Mouse (Mus musculus) c-Kit-positive CD71-positive TER-119-positive erythroid progenitor cells, embryonic 14.5 days (primary cell): ENCODE results near the gene Nlrp9c.
"Not testable (repeated sequence)": the region's sequence is repeated elsewhere in the genome, so short reads cannot be mapped to it uniquely, and the experiment has no call there.

Experiments
- DNase-seq: peaks from one replicate; pipeline ENCODE4 v3.0.0-alpha.2; 2013; ENCODE audit warnings: low spot score

Nlrp9c gene

GRCm38 (mm10) chr7:26403600-26403999 lies at the start of gene Nlrp9c:
Gene Nlrp9c, minus strand, starts transcription at chr7:26403700.
- DNase-seq: not testable (repeated sequence)

GRCm38 (mm10) chr7:26434813-26435212 lies 31.3 kb upstream of the Nlrp9c start, which contains the start of gene Nlrp4a:
Gene Nlrp4a, plus strand, starts transcription at chr7:26435113.
- DNase-seq: no peak

DNA sequence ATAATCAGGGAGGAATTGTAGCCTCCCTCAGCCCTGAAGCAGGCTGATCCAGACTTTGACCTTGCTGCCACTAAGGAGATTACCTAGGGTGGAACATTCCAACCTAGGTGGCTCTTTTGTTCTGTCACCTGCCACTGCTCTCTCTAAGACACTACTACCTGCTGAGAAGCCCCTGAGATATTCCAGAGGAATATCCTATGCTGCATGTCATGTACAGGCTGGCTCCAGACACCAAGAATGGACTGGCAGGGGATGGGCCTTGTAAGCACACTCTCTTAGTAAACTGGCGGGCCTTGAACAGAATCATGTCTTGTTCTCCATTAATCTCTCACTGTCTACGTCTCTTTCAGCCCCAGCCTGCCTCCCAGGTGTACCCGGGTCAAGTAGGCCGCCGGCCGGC lies 11.7 kb downstream of the Nlrp9c start:
- not testable (repeated sequence) for DNase-seq

DNA sequence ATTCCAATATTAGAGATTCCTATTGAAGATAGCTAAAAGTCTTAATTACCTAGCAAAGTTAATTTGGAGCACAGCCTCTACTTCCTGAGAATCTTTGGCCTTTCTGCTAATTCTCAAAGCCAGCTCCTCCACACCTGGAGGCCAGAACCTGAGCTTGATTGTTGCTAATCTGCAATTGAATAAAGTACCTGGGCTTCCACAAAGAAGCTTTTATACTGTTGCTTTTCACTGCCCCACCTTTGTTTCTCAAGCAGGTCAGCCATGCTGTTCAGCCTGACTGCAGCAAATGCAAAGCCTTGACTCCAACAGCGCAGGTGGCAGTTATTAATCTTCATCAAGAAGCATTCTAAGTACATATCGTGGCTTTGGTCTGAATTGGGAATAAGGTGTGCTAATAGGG lies 12.4 kb downstream of the Nlrp9c start:
- DNase-seq: not testable (repeated sequence)

GRCm38 (mm10) chr7:26386691-26387090 lies 16.8 kb downstream of the Nlrp9c start:
- DNase-seq: not testable (repeated sequence)

GRCm38 (mm10) chr7:26380807-26381206 lies 22.7 kb downstream of the Nlrp9c start:
- DNase-seq: no peak

DNA sequence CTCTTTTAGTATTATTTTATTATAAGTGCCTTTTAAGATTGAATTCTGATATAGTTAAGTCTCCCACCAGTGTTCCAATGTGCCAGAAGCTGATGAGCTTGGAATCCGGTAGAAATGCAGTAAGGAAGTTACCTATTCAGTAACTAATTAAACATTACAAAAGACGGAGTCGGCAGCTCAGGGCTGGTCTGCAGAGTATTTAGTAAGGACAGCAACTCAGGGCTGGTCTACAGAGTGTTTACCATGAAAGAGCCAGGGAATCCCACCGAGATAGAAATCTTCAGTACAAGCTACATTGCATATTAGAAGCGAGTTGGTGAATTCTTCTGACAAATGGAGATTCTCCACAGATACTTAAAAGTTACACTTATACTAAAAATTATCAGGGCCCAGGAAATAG lies 30.3 kb downstream of the Nlrp9c start:
- DNase-seq: not testable (repeated sequence)

- DNase-seq: not testable (repeated sequence)
Measured at GRCm38 (mm10) chr7:26356719-26357118, 46.8 kb downstream of the Nlrp9c start.

DNA sequence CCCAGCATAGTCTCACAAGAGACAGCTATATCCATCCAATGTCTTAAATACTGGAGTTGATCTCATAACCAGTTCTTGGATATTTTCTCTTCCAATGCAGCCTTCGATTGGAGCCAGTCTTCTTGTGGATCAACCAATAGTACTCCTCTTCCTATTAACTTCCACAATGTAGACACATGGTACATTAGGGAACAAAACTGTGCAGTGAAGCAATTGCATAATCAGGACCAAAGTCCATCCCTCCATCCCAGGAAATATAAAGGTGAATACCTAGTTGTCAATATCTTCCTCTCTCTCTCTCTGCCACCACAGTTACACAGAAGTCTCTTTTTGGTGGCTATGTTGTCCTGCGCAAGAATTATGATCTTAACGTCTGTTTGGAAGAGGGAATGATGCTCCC lies 51.2 kb downstream of the Nlrp9c start:
- DNase-seq: not testable (repeated sequence)

DNA sequence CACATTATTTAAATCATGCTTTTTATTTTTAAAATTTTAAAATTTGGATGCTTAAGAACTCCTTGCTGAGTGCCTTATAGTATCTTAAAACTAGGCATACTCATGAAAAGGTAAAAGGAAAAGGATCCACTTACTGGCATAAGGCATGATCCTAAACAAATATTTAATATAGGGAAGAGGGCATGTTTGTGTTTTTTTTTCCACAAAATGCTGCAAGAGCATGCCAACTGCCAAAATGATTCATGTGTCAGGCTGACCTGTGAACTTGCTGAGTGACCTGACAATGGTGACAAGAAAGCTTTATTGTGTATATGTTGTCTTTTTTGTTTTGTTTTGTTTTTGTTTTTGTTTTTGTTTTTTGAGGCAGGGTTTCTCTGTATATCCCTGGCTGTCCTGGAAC lies 53.3 kb downstream of the Nlrp9c start:
- not testable (repeated sequence) for DNase-seq

DNA sequence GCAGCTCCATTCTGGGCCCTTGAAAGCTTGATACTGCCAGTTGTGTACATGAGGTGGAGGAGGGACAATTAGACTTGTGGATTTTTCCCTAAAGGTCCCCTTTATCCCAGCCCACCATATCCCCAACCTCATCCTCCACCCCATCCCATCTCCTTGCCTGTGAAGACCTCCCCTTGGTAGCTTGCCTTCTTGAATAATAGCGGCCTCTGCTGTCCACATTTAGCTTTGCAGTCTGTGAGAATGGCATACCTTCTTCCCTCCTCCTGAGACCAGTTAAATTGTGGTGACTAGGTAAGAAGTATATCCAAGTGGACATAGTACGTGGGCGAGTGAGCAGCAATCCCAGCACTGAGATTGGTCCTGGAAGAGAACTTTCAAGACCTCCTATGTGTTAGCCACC lies 83.1 kb downstream of the Nlrp9c start:
- DNase-seq: not testable (repeated sequence)

GRCm38 (mm10) chr7:26315809-26316208 lies 87.7 kb downstream of the Nlrp9c start:
- DNase-seq: not testable (repeated sequence)

GRCm38 (mm10) chr7:26315194-26315593 lies 88.3 kb downstream of the Nlrp9c start:
- not testable (repeated sequence) for DNase-seq

- DNase-seq: not testable (repeated sequence)
Measured at GRCm38 (mm10) chr7:26311786-26312185, 91.7 kb downstream of the Nlrp9c start.

GRCm38 (mm10) chr7:26306926-26307325 lies 96.6 kb downstream of the Nlrp9c start, which contains the start of gene Cyp2a4:
Gene Cyp2a4, plus strand, starts transcription at chr7:26307169.
- not testable (repeated sequence) for DNase-seq

DNA sequence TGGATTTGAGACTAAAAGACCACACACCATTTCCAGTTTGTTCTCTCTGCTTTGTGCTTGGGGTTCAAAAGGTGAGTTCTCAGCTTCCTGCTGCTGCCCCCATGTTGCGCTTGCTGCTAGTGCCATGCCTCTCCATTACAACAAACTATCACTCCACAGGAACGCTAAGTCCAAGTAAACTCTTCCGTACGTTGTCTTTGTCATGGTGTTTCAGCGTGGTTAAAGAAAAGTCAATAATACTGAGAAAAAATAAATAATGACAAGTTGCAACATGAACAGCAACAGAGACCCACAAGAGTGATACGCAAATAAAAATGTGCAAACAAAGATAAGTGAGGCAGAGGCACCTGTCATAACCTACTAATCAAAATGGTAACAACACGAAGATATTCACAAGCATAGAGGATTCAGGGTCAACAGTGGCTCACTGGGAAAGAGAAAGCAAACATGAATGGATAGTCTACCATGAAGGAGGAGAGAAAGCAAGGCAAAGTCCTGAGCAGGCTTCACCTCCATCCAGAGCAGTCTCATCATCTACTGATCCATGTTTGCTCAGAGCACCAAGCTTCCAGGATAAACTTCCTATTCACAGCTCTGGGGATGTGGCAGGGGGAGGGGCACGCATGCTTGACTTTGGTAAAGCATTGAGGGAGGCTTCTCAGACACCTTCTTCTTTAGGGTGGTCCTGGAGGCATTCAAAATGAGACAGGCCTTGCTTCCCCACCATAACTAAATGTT lies 99.9 kb downstream of the Nlrp9c start:
- not testable (repeated sequence) for DNase-seq
